Mouse (Mus musculus): ENCODE measurements at regions not wholly inside any gene's neighbourhood (a gene's known extent, or its start where the extent isn't known, plus 50 kb on each side); places are given as distances from the start of the nearest gene placed in this dataset.

GRCm38 (mm10) chr13:110911866-110912265, 342.9 kb upstream of the Actbl2 start:
- TF ChIP-seq CTCF (conservative IDR thresholded peaks at IDR 0.05; ENCODE audit: insufficient read depth, insufficient read length, low read depth, low read length) (no peak), POLR2A (IDR thresholded peaks at IDR 0.05; ENCODE audit: low read depth, low read length) (no peak)

All from kidney, adult 2 months (tissue).